Mouse (Mus musculus) megakaryocyte-erythroid progenitor cell, adult 5-6 weeks (primary cell): ENCODE measurements at regions not wholly inside any gene's neighbourhood (a gene's known extent, or its start where the extent isn't known, plus 50 kb on each side); places are given as distances from the start of the nearest gene placed in this dataset.

Source experiments
- ATAC-seq: replicated peaks from 2 replicates; pipeline ENCODE4 v1.8.0; 2016; ENCODE audit warnings: mild to moderate bottlenecking, inconsistent platforms; ENCODE audit not compliant: severe bottlenecking, poor library complexity, low FRiP score, low TSS enrichment

GRCm38 (mm10) chr11:117538732-117539131 lies 54.6 kb downstream of the Gm11733 start:
- no peak for ATAC-seq

DNA sequence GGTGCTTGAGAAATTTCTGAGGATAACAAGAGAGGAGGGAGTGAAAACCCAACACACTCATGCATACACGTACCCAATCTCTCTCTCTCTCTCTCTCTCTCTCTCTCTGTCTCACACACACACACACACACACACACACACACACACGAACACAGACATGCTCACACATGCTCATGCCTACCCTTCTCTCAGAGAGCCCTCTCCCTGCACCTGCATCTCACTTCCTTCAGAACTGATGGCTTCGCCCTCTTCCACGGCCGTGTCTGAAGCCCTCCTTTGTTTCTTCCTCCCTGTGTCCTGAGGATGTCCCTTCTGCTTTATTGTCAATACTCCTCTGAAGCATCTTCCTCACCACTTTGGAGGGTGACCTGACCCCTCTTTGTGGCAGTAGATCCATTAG lies 56.4 kb downstream of the Gm11733 start:
- ATAC-seq, result no peak

- ATAC-seq, result no peak
Measured at GRCm38 (mm10) chr11:117541205-117541884, 57.2 kb downstream of the Gm11733 start.

- no peak for ATAC-seq
Measured at GRCm38 (mm10) chr11:117543191-117543590, 59.0 kb downstream of the Gm11733 start.

GRCm38 (mm10) chr11:117544507-117544906 lies 60.3 kb downstream of the Gm11733 start:
- no peak for ATAC-seq

- no peak for ATAC-seq
Measured at GRCm38 (mm10) chr11:117544926-117545325, 60.8 kb downstream of the Gm11733 start.

GRCm38 (mm10) chr11:117551926-117552325 lies 67.8 kb downstream of the Gm11733 start:
- ATAC-seq, result no peak

- ATAC-seq, result no peak
Measured at GRCm38 (mm10) chr11:117552430-117552969, 68.3 kb downstream of the Gm11733 start.

GRCm38 (mm10) chr11:117554111-117554510 lies 69.9 kb downstream of the Gm11733 start:
- ATAC-seq, result no peak

DNA sequence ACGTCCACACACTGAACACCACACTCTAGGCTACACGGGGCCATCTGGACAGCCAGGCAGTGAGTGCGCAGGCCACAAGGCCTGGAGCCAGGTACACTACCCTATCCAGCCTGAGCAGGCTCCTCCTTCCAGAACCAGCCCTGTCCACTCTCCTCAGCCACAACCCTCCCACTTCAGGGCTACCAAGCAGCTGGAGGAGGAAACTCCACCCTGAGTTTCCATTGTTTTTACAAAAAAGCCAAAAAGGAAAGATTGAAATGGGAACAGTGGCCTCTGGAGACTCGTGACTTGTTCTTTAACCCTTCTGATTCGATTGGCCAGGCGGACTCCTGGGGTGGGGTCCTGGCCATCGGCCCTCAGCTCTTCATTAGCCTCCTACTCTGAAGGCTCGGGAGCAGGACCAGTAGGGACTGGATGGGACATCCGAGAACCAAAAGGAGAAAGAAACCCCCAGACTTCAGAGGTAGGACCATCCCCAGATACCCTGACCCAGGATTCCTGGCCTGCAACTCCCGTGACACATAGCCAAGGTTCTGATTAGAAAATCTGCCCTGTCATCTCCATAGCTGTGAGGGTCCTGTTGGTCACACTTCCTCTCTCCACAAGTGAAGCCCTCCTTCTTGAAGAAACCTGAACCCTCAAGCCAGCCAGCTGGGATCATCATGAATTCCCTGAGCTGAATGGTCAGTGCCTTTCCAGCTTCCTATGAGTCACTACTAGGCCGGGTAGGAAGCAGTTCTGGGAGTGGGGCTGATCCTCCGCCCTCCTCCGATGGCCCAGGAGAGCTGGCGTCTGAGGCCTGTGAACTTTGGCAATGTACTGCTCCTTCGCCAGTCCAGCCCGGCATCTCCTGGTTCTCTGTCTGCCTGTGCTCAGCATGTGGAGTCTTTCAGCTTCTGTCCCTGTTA lies 73.6 kb downstream of the Gm11733 start:
- no peak for ATAC-seq

GRCm38 (mm10) chr11:117559839-117560238 lies 75.7 kb downstream of the Gm11733 start:
- no peak for ATAC-seq

GRCm38 (mm10) chr11:117567961-117568605 lies 83.9 kb downstream of the Gm11733 start:
- no peak for ATAC-seq

- ATAC-seq, result no peak
Measured at GRCm38 (mm10) chr11:117568606-117568991, 84.4 kb downstream of the Gm11733 start.

- no peak for ATAC-seq
Measured at GRCm38 (mm10) chr11:117569566-117570101, 84.5 kb upstream of the Tnrc6c start.

DNA sequence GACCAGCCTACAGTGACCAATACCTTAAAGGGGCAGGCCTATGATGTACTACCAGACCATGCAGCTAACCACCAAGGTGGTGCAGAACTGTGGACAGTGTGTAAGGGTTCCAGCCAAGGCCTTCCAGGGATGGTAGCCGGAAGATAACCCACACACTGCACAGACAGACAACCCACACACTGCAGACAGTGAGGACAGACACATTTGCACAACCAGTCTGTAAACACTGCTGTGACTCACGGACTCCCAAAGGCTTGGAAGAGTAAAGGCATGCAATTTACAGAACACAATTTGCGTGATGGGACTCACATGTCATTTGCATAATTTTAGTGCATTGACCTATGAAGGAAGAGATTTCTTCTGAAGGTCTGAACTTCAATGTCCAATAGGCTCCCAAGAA lies 82.2 kb upstream of the Tnrc6c start:
- no peak for ATAC-seq

- no peak for ATAC-seq
Measured at GRCm38 (mm10) chr11:117574721-117575120, 79.4 kb upstream of the Tnrc6c start.

GRCm38 (mm10) chr11:117579121-117579520 lies 75.0 kb upstream of the Tnrc6c start:
- no peak for ATAC-seq

- ATAC-seq, result no peak
Measured at GRCm38 (mm10) chr11:117579720-117580119, 74.4 kb upstream of the Tnrc6c start.

- no peak for ATAC-seq
Measured at GRCm38 (mm10) chr11:117583478-117583877, 70.6 kb upstream of the Tnrc6c start.

DNA sequence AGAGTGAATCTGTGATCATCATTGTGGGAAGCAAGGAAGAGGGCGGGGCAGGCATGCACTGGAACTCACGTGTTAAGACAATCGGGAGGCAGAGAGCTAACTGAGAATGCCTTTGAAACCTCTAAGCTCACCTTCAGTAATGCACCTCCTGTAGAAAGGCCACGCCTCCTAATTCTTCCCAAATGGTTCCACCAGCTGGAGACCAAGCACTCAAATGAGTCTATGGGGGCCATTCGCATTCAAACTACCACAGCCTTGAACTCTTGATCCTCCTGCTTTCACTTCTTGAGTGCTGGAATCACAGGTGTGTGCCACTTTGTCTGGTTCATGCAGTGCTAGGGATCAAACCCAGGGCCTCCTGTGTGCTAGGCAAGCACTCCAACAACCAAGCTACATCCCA lies 68.5 kb upstream of the Tnrc6c start:
- no peak for ATAC-seq
